Mouse (Mus musculus) embryo, embryonic 11.5 days (tissue): ENCODE measurements at regions not wholly inside any gene's neighbourhood (a gene's known extent, or its start where the extent isn't known, plus 50 kb on each side); places are given as distances from the start of the nearest gene placed in this dataset.

ENCODE experiments used
- DNase-seq: peaks from one replicate; pipeline ENCODE4 v3.0.0-alpha.2; 2012; ENCODE audit warnings: low read depth, low spot score

- no peak for DNase-seq
Observed at GRCm38 (mm10) chr15:42301956-42302355, 2167.8 kb downstream of the 9330182O14Rik start.

- no peak for DNase-seq
Observed at GRCm38 (mm10) chr15:42304097-42304496, 2169.9 kb downstream of the 9330182O14Rik start.

- no peak for DNase-seq
Observed at GRCm38 (mm10) chr15:42309586-42309985, 2175.4 kb downstream of the 9330182O14Rik start.

- no peak for DNase-seq
Observed at GRCm38 (mm10) chr15:42311166-42311565, 2177.0 kb downstream of the 9330182O14Rik start.

- no peak for DNase-seq
Observed at GRCm38 (mm10) chr15:42320349-42320748, 2186.2 kb downstream of the 9330182O14Rik start.

- DNase-seq, result no peak
Observed at GRCm38 (mm10) chr15:42322940-42323339, 2188.8 kb downstream of the 9330182O14Rik start.

GRCm38 (mm10) chr15:42325221-42325620 is 2191.1 kb downstream of the 9330182O14Rik start:
- no peak for DNase-seq

GRCm38 (mm10) chr15:42328535-42328934 is 2194.4 kb downstream of the 9330182O14Rik start:
- DNase-seq, result no peak

GRCm38 (mm10) chr15:42329742-42330141 is 2195.6 kb downstream of the 9330182O14Rik start:
- DNase-seq, result no peak

- DNase-seq, result no peak
Observed at GRCm38 (mm10) chr15:42333642-42334041, 2199.5 kb downstream of the 9330182O14Rik start.

GRCm38 (mm10) chr15:42346131-42346530 is 2212.0 kb downstream of the 9330182O14Rik start:
- no peak for DNase-seq

GRCm38 (mm10) chr15:42361871-42362270 is 2227.7 kb downstream of the 9330182O14Rik start:
- DNase-seq, result no peak

GRCm38 (mm10) chr15:42364979-42365378 is 2230.8 kb downstream of the 9330182O14Rik start:
- no peak for DNase-seq

- DNase-seq, result no peak
Observed at GRCm38 (mm10) chr15:42366796-42367195, 2232.6 kb downstream of the 9330182O14Rik start.

- no peak for DNase-seq
Observed at GRCm38 (mm10) chr15:42369603-42370002, 2235.4 kb downstream of the 9330182O14Rik start.

GRCm38 (mm10) chr15:42370044-42370443 is 2235.9 kb downstream of the 9330182O14Rik start:
- no peak for DNase-seq

GRCm38 (mm10) chr15:42372704-42373286 is 2238.6 kb downstream of the 9330182O14Rik start:
- no peak for DNase-seq
